Mouse (Mus musculus): Measurements from ENCODE around the gene Katnal1. TPM values are rescaled to one million over a fixed set of nuclear protein-coding genes. Genes with fewer than 3 reads are reported as not detected.

Katnal1 gene
- polyA plus RNA-seq, 1 experiment from 2014 or later, result 6.6 TPM

DNA sequence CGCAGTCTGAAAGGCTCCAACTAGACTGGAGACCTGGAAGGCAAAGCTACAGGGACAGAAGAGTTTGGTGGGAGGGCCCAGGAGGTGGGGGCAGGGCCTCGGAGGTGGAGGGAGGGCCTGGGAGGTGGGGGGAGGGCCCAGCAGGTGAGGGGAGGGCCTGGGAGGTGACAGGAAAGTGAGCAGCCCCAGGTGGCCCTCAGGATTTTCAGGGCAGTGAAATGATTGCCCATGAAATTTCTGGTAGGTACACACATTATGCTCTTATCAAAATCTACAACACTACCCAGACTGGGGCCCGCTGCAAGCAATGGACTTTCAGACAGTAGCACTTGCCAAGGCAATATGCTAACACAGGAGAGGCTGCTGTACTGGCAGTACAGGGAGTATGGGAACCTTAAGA lies 59.5 kb downstream of the Katnal1 start:
- no peak for ATAC-seq (replicated peaks; ENCODE audit: low FRiP score, low read depth)

GRCm38 (mm10) chr5:148867766-148868165 lies 61.4 kb downstream of the Katnal1 start:
- ATAC-seq (replicated peaks; ENCODE audit: low FRiP score, low read depth) (no peak), DNase-seq (ENCODE audit: low spot score) (no peak)
- WGBS, result 84% methylated on average over 6 of the region's 6 CpGs
- no peaks in the 10 kb centered on the region for H3K9me3 ChIP-seq (replicated peaks; ENCODE audit: low read length)
- H3K4me2 ChIP-seq (ENCODE audit: low read length), result no peak overlapping the region
- no peak overlapping the region for H3K4me3 ChIP-seq (replicated peaks; ENCODE audit: low read depth, low read length)
- no peak overlapping the region for H3K9ac ChIP-seq (ENCODE audit: low read depth, low read length)
- TF ChIP-seq CTCF (IDR thresholded peaks at IDR 0.05; ENCODE audit: low read depth), result no peak
- no peak overlapping the region for H3K27ac ChIP-seq
- H3K27me3 ChIP-seq (ENCODE audit: insufficient read depth, low read length), result no peaks in the 10 kb centered on the region
- H3K4me1 ChIP-seq (replicated peaks; ENCODE audit: insufficient read depth, low read length), result no peaks in the 10 kb centered on the region
- no peaks in the 10 kb centered on the region for H3K36me3 ChIP-seq (ENCODE audit: insufficient read depth, low read length)

More for the DNA sequence above, 59.5 kb downstream of the Katnal1 start:
- no peaks in the 10 kb centered on the region for H3K9me3 ChIP-seq (replicated peaks; ENCODE audit: low read length)
- H3K4me3 ChIP-seq (replicated peaks; ENCODE audit: low read depth, low read length), result no peak overlapping the region
- H3K4me1 ChIP-seq (replicated peaks; ENCODE audit: insufficient read depth, low read length), result no peaks in the 10 kb centered on the region
- no peak for TF ChIP-seq CTCF (IDR thresholded peaks at IDR 0.05; ENCODE audit: low read depth)
- no peak overlapping the region for H3K27ac ChIP-seq
- WGBS, result 50% methylated on average over 3 of the region's 3 CpGs
- H3K4me2 ChIP-seq (ENCODE audit: low read length), result no peak overlapping the region
- DNase-seq (ENCODE audit: low spot score), result no peak
- H3K36me3 ChIP-seq (ENCODE audit: insufficient read depth, low read length), result 0 out of 2 replicates have a peak, but pooled peaks cover 3% of the 10 kb centered on the region
- no peak overlapping the region for H3K9ac ChIP-seq (ENCODE audit: low read depth, low read length)
- no peaks in the 10 kb centered on the region for H3K27me3 ChIP-seq (ENCODE audit: insufficient read depth, low read length)

GRCm38 (mm10) chr5:148867171-148867570 lies 61.9 kb downstream of the Katnal1 start:
- H3K9ac ChIP-seq (ENCODE audit: low read depth, low read length), result no peak overlapping the region
- TF ChIP-seq CTCF (IDR thresholded peaks at IDR 0.05; ENCODE audit: low read depth), result no peak
- H3K27me3 ChIP-seq (ENCODE audit: insufficient read depth, low read length), result no peaks in the 10 kb centered on the region
- no peak overlapping the region for H3K27ac ChIP-seq
- 89% methylated on average over 7 of the region's 7 CpGs for WGBS
- ATAC-seq (replicated peaks; ENCODE audit: low FRiP score, low read depth), result no peak
- no peaks in the 10 kb centered on the region for H3K9me3 ChIP-seq (replicated peaks; ENCODE audit: low read length)
- no peak for DNase-seq (ENCODE audit: low spot score)
- no peak overlapping the region for H3K4me2 ChIP-seq (ENCODE audit: low read length)
- H3K36me3 ChIP-seq (ENCODE audit: insufficient read depth, low read length), result no peaks in the 10 kb centered on the region
- H3K4me1 ChIP-seq (replicated peaks; ENCODE audit: insufficient read depth, low read length), result no peaks in the 10 kb centered on the region
- H3K4me3 ChIP-seq (replicated peaks; ENCODE audit: low read depth, low read length), result no peak overlapping the region

GRCm38 (mm10) chr5:148866571-148866970 lies 62.5 kb downstream of the Katnal1 start:
- H3K4me2 ChIP-seq (ENCODE audit: low read length), result no peak overlapping the region
- no peaks in the 10 kb centered on the region for H3K27me3 ChIP-seq (ENCODE audit: insufficient read depth, low read length)
- TF ChIP-seq CTCF (IDR thresholded peaks at IDR 0.05; ENCODE audit: low read depth), result no peak
- H3K27ac ChIP-seq, result no peak overlapping the region
- no peak for DNase-seq (ENCODE audit: low spot score)
- no peaks in the 10 kb centered on the region for H3K9me3 ChIP-seq (replicated peaks; ENCODE audit: low read length)
- no peaks in the 10 kb centered on the region for H3K36me3 ChIP-seq (ENCODE audit: insufficient read depth, low read length)
- ATAC-seq (replicated peaks; ENCODE audit: low FRiP score, low read depth), result no peak
- H3K4me1 ChIP-seq (replicated peaks; ENCODE audit: insufficient read depth, low read length), result no peaks in the 10 kb centered on the region
- no peak overlapping the region for H3K9ac ChIP-seq (ENCODE audit: low read depth, low read length)
- WGBS, result 57% methylated on average over 10 of the region's 10 CpGs
- H3K4me3 ChIP-seq (replicated peaks; ENCODE audit: low read depth, low read length), result no peak overlapping the region

DNA sequence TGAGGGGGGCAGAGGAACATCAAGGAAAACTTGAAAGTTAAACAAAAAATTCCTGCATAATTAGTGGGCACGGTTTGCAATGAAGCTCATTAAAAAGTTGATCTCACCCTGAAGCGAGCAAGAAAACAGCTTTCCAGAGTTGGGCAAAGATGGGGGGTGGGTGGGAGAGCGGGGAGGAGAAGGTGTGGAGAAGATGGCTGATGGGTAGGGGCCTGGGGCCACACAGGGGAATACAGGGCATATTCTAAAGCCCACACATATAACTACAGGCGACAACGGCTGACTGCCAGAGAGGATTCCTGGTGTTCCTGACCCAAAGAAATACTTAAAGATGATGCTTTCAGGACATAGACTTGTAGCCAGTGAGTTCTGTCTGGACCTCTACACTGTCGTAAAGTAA lies 65.7 kb downstream of the Katnal1 start:
- ATAC-seq (replicated peaks; ENCODE audit: low FRiP score, low read depth) (no peak), DNase-seq (ENCODE audit: low spot score) (no peak)
- Histone ChIP-seq H3K27ac (no peak overlapping the region), H3K4me3 (replicated peaks; ENCODE audit: low read depth, low read length) (no peak overlapping the region), H3K36me3 (ENCODE audit: insufficient read depth, low read length) (no peaks in the 10 kb centered on the region), H3K9me3 (replicated peaks; ENCODE audit: low read length) (no peaks in the 10 kb centered on the region), H3K27me3 (ENCODE audit: insufficient read depth, low read length) (no peaks in the 10 kb centered on the region), H3K9ac (ENCODE audit: low read depth, low read length) (no peak overlapping the region), H3K4me1 (replicated peaks; ENCODE audit: insufficient read depth, low read length) (no peaks in the 10 kb centered on the region), H3K4me2 (ENCODE audit: low read length) (no peak overlapping the region)
- 68% methylated on average over 6 of the region's 6 CpGs for WGBS
- TF ChIP-seq CTCF (IDR thresholded peaks at IDR 0.05; ENCODE audit: low read depth), result no peak

DNA sequence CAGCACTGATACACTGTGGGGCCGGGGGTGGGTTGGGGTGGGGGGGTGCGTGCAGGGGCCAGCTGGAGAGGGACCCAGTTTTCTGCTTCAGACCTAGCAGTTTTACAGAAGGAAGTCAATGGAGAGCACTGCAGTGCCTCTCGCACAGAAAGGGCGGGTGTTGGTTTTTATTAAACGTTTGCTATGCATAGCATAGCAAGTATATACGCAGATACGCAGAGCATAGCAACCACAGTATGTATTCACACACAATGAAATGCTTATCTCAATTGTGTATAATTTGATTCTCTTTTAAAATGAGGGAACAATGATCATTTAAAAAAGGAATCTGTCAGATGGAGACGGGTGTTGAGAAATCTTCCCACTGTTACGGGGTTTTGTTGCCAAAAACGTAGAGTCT lies 66.3 kb downstream of the Katnal1 start:
- no peaks in the 10 kb centered on the region for H3K9me3 ChIP-seq (replicated peaks; ENCODE audit: low read length)
- no peaks in the 10 kb centered on the region for H3K4me1 ChIP-seq (replicated peaks; ENCODE audit: insufficient read depth, low read length)
- H3K9ac ChIP-seq (ENCODE audit: low read depth, low read length), result no peak overlapping the region
- no peaks in the 10 kb centered on the region for H3K36me3 ChIP-seq (ENCODE audit: insufficient read depth, low read length)
- no peak overlapping the region for H3K4me3 ChIP-seq (replicated peaks; ENCODE audit: low read depth, low read length)
- H3K27ac ChIP-seq, result no peak overlapping the region
- H3K27me3 ChIP-seq (ENCODE audit: insufficient read depth, low read length), result no peaks in the 10 kb centered on the region
- ATAC-seq (replicated peaks; ENCODE audit: low FRiP score, low read depth), result no peak
- no peak overlapping the region for H3K4me2 ChIP-seq (ENCODE audit: low read length)
- 83% methylated on average over 10 of the region's 10 CpGs for WGBS
- TF ChIP-seq CTCF (IDR thresholded peaks at IDR 0.05; ENCODE audit: low read depth), result no peak
- no peak for DNase-seq (ENCODE audit: low spot score)

- Histone ChIP-seq H3K4me3 (replicated peaks; ENCODE audit: low read depth, low read length) (no peak overlapping the region), H3K27me3 (ENCODE audit: insufficient read depth, low read length) (no peaks in the 10 kb centered on the region), H3K4me2 (ENCODE audit: low read length) (no peak overlapping the region), H3K36me3 (ENCODE audit: insufficient read depth, low read length) (no peaks in the 10 kb centered on the region), H3K9me3 (replicated peaks; ENCODE audit: low read length) (no peaks in the 10 kb centered on the region), H3K4me1 (replicated peaks; ENCODE audit: insufficient read depth, low read length) (no peaks in the 10 kb centered on the region), H3K9ac (ENCODE audit: low read depth, low read length) (no peak overlapping the region), H3K27ac (no peak overlapping the region)
- WGBS, result 64% methylated on average over 8 of the region's 8 CpGs
- TF ChIP-seq CTCF (IDR thresholded peaks at IDR 0.05; ENCODE audit: low read depth), result no peak
- ATAC-seq (replicated peaks; ENCODE audit: low FRiP score, low read depth) (no peak), DNase-seq (ENCODE audit: low spot score) (no peak)
Measured at GRCm38 (mm10) chr5:148862136-148862535, 67.0 kb downstream of the Katnal1 start.

Data from kidney, postnatal 0 days (tissue).